Mouse (Mus musculus): Measurements from ENCODE around the gene Bub1b. TPM values are rescaled to one million over a fixed set of nuclear protein-coding genes. Genes with fewer than 3 reads are reported as not detected.

Bub1b gene
- polyA plus RNA-seq, 1 experiment: 54.9 TPM

GRCm38 (mm10) chr2:118676839-118677741 lies 79.1 kb downstream of the Bub1b start:
- Histone ChIP-seq H3ac (ENCODE audit: control insufficient read depth, insufficient read length, low read depth) (no peak overlapping the region), H3K36me3 (ENCODE audit: control insufficient read depth, insufficient read depth) (no peaks in the 10 kb centered on the region), H3K4me3 (ENCODE audit: insufficient read depth, poor library complexity, severe bottlenecking) (no peak overlapping the region), H3K79me2 (ENCODE audit: control insufficient read depth, insufficient read depth) (no peaks in the 10 kb centered on the region), H3K79me3 (ENCODE audit: low read depth) (no peaks in the 10 kb centered on the region), H3K27me3 (ENCODE audit: control insufficient read depth, insufficient read depth, insufficient read length) (peaks cover 34% of the 10 kb centered on the region)
- TF ChIP-seq MYOG (IDR thresholded peaks at IDR 0.05; ENCODE audit: control insufficient read depth, extremely low read depth, insufficient read length) (no peak), USF1 (IDR thresholded peaks at IDR 0.05; ENCODE audit: low read depth) (no peak), CEBPB (IDR thresholded peaks at IDR 0.05; ENCODE audit: low read depth) (no peak), MAX (IDR thresholded peaks at IDR 0.05) (no peak), FOSL1 (IDR thresholded peaks at IDR 0.05; ENCODE audit: insufficient read depth, low read length, poor library complexity, severe bottlenecking) (no peak), MYOD1 (IDR thresholded peaks at IDR 0.05; ENCODE audit: control insufficient read depth, insufficient read length, low read depth) (no peak), CTCF (IDR thresholded peaks at IDR 0.05; ENCODE audit: control insufficient read depth, insufficient read depth, insufficient read length) (no peak)

- Histone ChIP-seq H3K79me3 (ENCODE audit: low read depth) (no peaks in the 10 kb centered on the region), H3K79me2 (ENCODE audit: control insufficient read depth, insufficient read depth) (no peaks in the 10 kb centered on the region), H3K4me3 (ENCODE audit: insufficient read depth, poor library complexity, severe bottlenecking) (no peak overlapping the region), H3K36me3 (ENCODE audit: control insufficient read depth, insufficient read depth) (no peaks in the 10 kb centered on the region), H3K27me3 (ENCODE audit: control insufficient read depth, insufficient read depth, insufficient read length) (peaks cover 32% of the 10 kb centered on the region), H3ac (ENCODE audit: control insufficient read depth, insufficient read length, low read depth) (no peak overlapping the region)
- TF ChIP-seq MYOG (IDR thresholded peaks at IDR 0.05; ENCODE audit: control insufficient read depth, extremely low read depth, insufficient read length): no peak
- TF ChIP-seq FOSL1 (IDR thresholded peaks at IDR 0.05; ENCODE audit: insufficient read depth, low read length, poor library complexity, severe bottlenecking): no peak
Measured at GRCm38 (mm10) chr2:118677817-118678216, 79.8 kb downstream of the Bub1b start.

GRCm38 (mm10) chr2:118679577-118679976 lies 81.6 kb downstream of the Bub1b start:
- Histone ChIP-seq H3K36me3 (ENCODE audit: control insufficient read depth, insufficient read depth) (no peaks in the 10 kb centered on the region), H3K79me3 (ENCODE audit: low read depth) (no peaks in the 10 kb centered on the region), H3K79me2 (ENCODE audit: control insufficient read depth, insufficient read depth) (no peaks in the 10 kb centered on the region), H3ac (ENCODE audit: control insufficient read depth, insufficient read length, low read depth) (no peak overlapping the region), H3K4me3 (ENCODE audit: insufficient read depth, poor library complexity, severe bottlenecking) (no peak overlapping the region), H3K27me3 (ENCODE audit: control insufficient read depth, insufficient read depth, insufficient read length) (peaks cover 28% of the 10 kb centered on the region)
- TF ChIP-seq FOSL1 (IDR thresholded peaks at IDR 0.05; ENCODE audit: insufficient read depth, low read length, poor library complexity, severe bottlenecking) (no peak), CEBPB (IDR thresholded peaks at IDR 0.05; ENCODE audit: low read depth) (no peak), MYOG (IDR thresholded peaks at IDR 0.05; ENCODE audit: control insufficient read depth, extremely low read depth, insufficient read length) (no peak), MAX (IDR thresholded peaks at IDR 0.05) (no peak), USF1 (IDR thresholded peaks at IDR 0.05; ENCODE audit: low read depth) (no peak), CTCF (IDR thresholded peaks at IDR 0.05; ENCODE audit: control insufficient read depth, insufficient read depth, insufficient read length) (no peak), MYOD1 (IDR thresholded peaks at IDR 0.05; ENCODE audit: control insufficient read depth, insufficient read length, low read depth) (no peak)

- Histone ChIP-seq H3K79me2 (ENCODE audit: control insufficient read depth, insufficient read depth) (no peaks in the 10 kb centered on the region), H3K27me3 (ENCODE audit: control insufficient read depth, insufficient read depth, insufficient read length) (peaks cover 22% of the 10 kb centered on the region), H3K4me3 (ENCODE audit: insufficient read depth, poor library complexity, severe bottlenecking) (no peak overlapping the region), H3K79me3 (ENCODE audit: low read depth) (no peaks in the 10 kb centered on the region), H3ac (ENCODE audit: control insufficient read depth, insufficient read length, low read depth) (no peak overlapping the region), H3K36me3 (ENCODE audit: control insufficient read depth, insufficient read depth) (no peaks in the 10 kb centered on the region)
- TF ChIP-seq MYOG (IDR thresholded peaks at IDR 0.05; ENCODE audit: control insufficient read depth, extremely low read depth, insufficient read length) (no peak), CTCF (IDR thresholded peaks at IDR 0.05; ENCODE audit: control insufficient read depth, insufficient read depth, insufficient read length) (no peak), FOSL1 (IDR thresholded peaks at IDR 0.05; ENCODE audit: insufficient read depth, low read length, poor library complexity, severe bottlenecking) (no peak), USF1 (IDR thresholded peaks at IDR 0.05; ENCODE audit: low read depth) (no peak), CEBPB (IDR thresholded peaks at IDR 0.05; ENCODE audit: low read depth) (no peak), MYOD1 (IDR thresholded peaks at IDR 0.05; ENCODE audit: control insufficient read depth, insufficient read length, low read depth) (no peak), MAX (IDR thresholded peaks at IDR 0.05) (no peak)
Measured at GRCm38 (mm10) chr2:118680926-118681325, 82.9 kb downstream of the Bub1b start.

GRCm38 (mm10) chr2:118682544-118683260 lies 84.7 kb downstream of the Bub1b start:
- peaks cover 9% of the 10 kb centered on the region for H3K27me3 ChIP-seq (ENCODE audit: control insufficient read depth, insufficient read depth, insufficient read length)

More at GRCm38 (mm10) chr2:118682544-118683260, 84.7 kb downstream of the Bub1b start:
- Histone ChIP-seq H3K4me3 (ENCODE audit: insufficient read depth, poor library complexity, severe bottlenecking) (no peak overlapping the region), H3K36me3 (ENCODE audit: control insufficient read depth, insufficient read depth) (no peaks in the 10 kb centered on the region), H3ac (ENCODE audit: control insufficient read depth, insufficient read length, low read depth) (no peak overlapping the region), H3K79me2 (ENCODE audit: control insufficient read depth, insufficient read depth) (no peaks in the 10 kb centered on the region), H3K79me3 (ENCODE audit: low read depth) (no peaks in the 10 kb centered on the region)
- TF ChIP-seq MYOG (IDR thresholded peaks at IDR 0.05; ENCODE audit: control insufficient read depth, extremely low read depth, insufficient read length): no peak
- no peak for TF ChIP-seq MAX (IDR thresholded peaks at IDR 0.05)
- no peak for TF ChIP-seq MYOD1 (IDR thresholded peaks at IDR 0.05; ENCODE audit: control insufficient read depth, insufficient read length, low read depth)

Measured in C2C12 (cell line).